ENCODE assay signal across 10 mouse cellular contexts in genomic region chr4:138819101-138819500, GRCm38 (mm10). TPM values are rescaled to one million over a fixed set of nuclear protein-coding genes. Genes with fewer than 3 reads are reported as not detected.
DNase-seq lines count a peak whose midpoint lies in the region; ATAC-seq lines count a peak whose summit lies in the region.
"Had no signal": no experiment of that assay in that cellular context is flagged by ENCODE, and none has a peak within 500 bp of the region (broad histone marks: within the 10 kb centered on the region; RNA-seq: fewer than 3 reads in every experiment).

No protein-coding gene starts in this region.

- H3K27me3 ChIP-seq in embryonic facial prominence, embryonic 15.5 days = no peaks in the 10 kb centered on the region
- no peaks in the 10 kb centered on the region for H3K27me3 ChIP-seq in hindbrain, embryonic 13.5 days
- H3K27me3 ChIP-seq: liver, embryonic 15.5 days had no signal

- 0 out of 2 replicates have a peak overlapping the region, but pooled peaks have one; percentile 12 for H3K4me2 ChIP-seq in embryonic facial prominence, embryonic 15.5 days (replicated peaks)
- no peak overlapping the region for H3K4me2 ChIP-seq in hindbrain, embryonic 13.5 days
- H3K4me2 ChIP-seq: liver, embryonic 15.5 days had no signal

- H3K9ac ChIP-seq in embryonic facial prominence, embryonic 15.5 days = no peak overlapping the region
- no peak overlapping the region for H3K9ac ChIP-seq in hindbrain, embryonic 13.5 days
- H3K9ac ChIP-seq: liver, embryonic 15.5 days had no signal

- no peaks in the 10 kb centered on the region for H3K36me3 ChIP-seq in embryonic facial prominence, embryonic 15.5 days
- H3K36me3 ChIP-seq in hindbrain, embryonic 13.5 days = no peaks in the 10 kb centered on the region
- H3K36me3 ChIP-seq: liver, embryonic 15.5 days had no signal

- intact Hi-C loops in left cerebral cortex, postnatal 4 days (cut with DNase I) = no loop called here
- intact Hi-C loops in left cerebral cortex, postnatal 14 days (cut with DNase I) = no loop called here

- H3K4me3 ChIP-seq in embryonic facial prominence, embryonic 15.5 days (replicated peaks) = no peak overlapping the region
- H3K4me3 ChIP-seq in hindbrain, embryonic 13.5 days = no peak overlapping the region
- H3K4me3 ChIP-seq: liver, embryonic 15.5 days had no signal

- no peak overlapping the region for H3K27ac ChIP-seq in embryonic facial prominence, embryonic 15.5 days (replicated peaks)
- H3K27ac ChIP-seq in hindbrain, embryonic 13.5 days = no peak overlapping the region
- H3K27ac ChIP-seq: liver, embryonic 15.5 days had no signal

- peak; percentile 70 for ATAC-seq in embryonic facial prominence, embryonic 15.5 days (ENCODE audit: insufficient number of reproducible peaks, low FRiP score, low TSS enrichment, low read depth)
- no peak for ATAC-seq in hindbrain, embryonic 13.5 days (ENCODE audit: low FRiP score)

- 23% methylated on average over 8 of the region's 8 CpGs for WGBS in embryonic facial prominence, embryonic 15.5 days
- 58% methylated on average over 8 of the region's 8 CpGs for WGBS in hindbrain, embryonic 13.5 days

- peaks cover 7% of the 10 kb centered on the region for H3K4me1 ChIP-seq in embryonic facial prominence, embryonic 15.5 days
- H3K4me1 ChIP-seq in hindbrain, embryonic 13.5 days (replicated peaks) = no peaks in the 10 kb centered on the region
- H3K4me1 ChIP-seq: liver, embryonic 15.5 days had no signal

- DNase-seq in left cerebral cortex, postnatal 4 days = peak; percentile 69
- no peak for DNase-seq in left cerebral cortex, postnatal 14 days (ENCODE audit: low spot score in 2 of 2)
- DNase-seq in heart, postnatal 4 days = peak; percentile 83
- peak; percentile 82 for DNase-seq in retina, adult 2 months (ENCODE audit: low read depth, low spot score)
- DNase-seq in right cerebral cortex, postnatal 36 days (ENCODE audit: low spot score in 2 of 2) = no peak
- DNase-seq in thymus, postnatal 25 days = no peak

- peaks cover 3% of the 10 kb centered on the region; the same call in 1 of the 2 replicates for H3K9me3 ChIP-seq in embryonic facial prominence, embryonic 15.5 days (replicated peaks)
- H3K9me3 ChIP-seq in hindbrain, embryonic 13.5 days = no peaks in the 10 kb centered on the region; the same call in 1 of the 2 replicates
- H3K9me3 ChIP-seq: liver, embryonic 15.5 days had no signal

RNA-seq across cellular contexts. Expression of gene Pla2g2d, which starts 43.6 kb away (rescaled TPM):
- total RNA-seq in left cerebral cortex, postnatal 4 days (2021) = not detected
- total RNA-seq in left cerebral cortex, postnatal 14 days (2021) = under 1 TPM; 0.19 to 0.20 TPM
- 0.24 and 0.30 TPM in 2 replicates for polyA plus RNA-seq in embryonic facial prominence, embryonic 15.5 days (2015; fragmentation: Nextera tagmentation; extraction: Ambion mirVana)
- not detected for total RNA-seq in heart, postnatal 4 days (2021)
- 0.90 and 1.8 TPM in 2 replicates for polyA plus RNA-seq in hindbrain, embryonic 13.5 days (2015; fragmentation: Nextera tagmentation; extraction: Ambion mirVana)
- total RNA-seq: G1E had no signal
- polyA plus RNA-seq: G1E; liver, embryonic 15.5 days had no signal

RNA-seq across cellular contexts. Expression of gene Pla2g5, which starts 44.2 kb away (rescaled TPM):
- 1 to 10 TPM; 2.4 TPM for total RNA-seq in left cerebral cortex, postnatal 4 days (2021)
- 1 to 10 TPM; 2.8 to 4.2 TPM for total RNA-seq in left cerebral cortex, postnatal 14 days (2021)
- 3.0 and 3.5 TPM in 2 replicates for polyA plus RNA-seq in embryonic facial prominence, embryonic 15.5 days (2015; fragmentation: Nextera tagmentation; extraction: Ambion mirVana)
- 1 to 10 TPM; 7.9 to 8.6 TPM for total RNA-seq in heart, postnatal 4 days (2021)
- polyA plus RNA-seq in hindbrain, embryonic 13.5 days (2015; fragmentation: Nextera tagmentation; extraction: Ambion mirVana) = 0.25 and 0.49 TPM in 2 replicates

RNA-seq across cellular contexts. Expression of gene Gm13030, which starts 54.7 kb away (rescaled TPM):
- total RNA-seq in left cerebral cortex, postnatal 4 days (2021) = not detected
- total RNA-seq in left cerebral cortex, postnatal 14 days (2021) = not detected
- polyA plus RNA-seq in embryonic facial prominence, embryonic 15.5 days (2015; fragmentation: Nextera tagmentation; extraction: Ambion mirVana) = not detected in 2 replicates
- total RNA-seq in heart, postnatal 4 days (2021) = not detected
- not detected in 2 replicates for polyA plus RNA-seq in hindbrain, embryonic 13.5 days (2015; fragmentation: Nextera tagmentation; extraction: Ambion mirVana)
- total RNA-seq: G1E had no signal
- polyA plus RNA-seq: G1E; liver, embryonic 15.5 days had no signal

RNA-seq across cellular contexts. Expression of gene Pla2g2e, which starts 58.6 kb away (rescaled TPM):
- total RNA-seq in left cerebral cortex, postnatal 4 days (2021) = not detected
- total RNA-seq in left cerebral cortex, postnatal 14 days (2021) = not detected
- polyA plus RNA-seq in embryonic facial prominence, embryonic 15.5 days (2015; fragmentation: Nextera tagmentation; extraction: Ambion mirVana) = 0.96 and 1.1 TPM in 2 replicates
- under 1 TPM; 0.36 to 0.59 TPM for total RNA-seq in heart, postnatal 4 days (2021)
- polyA plus RNA-seq in hindbrain, embryonic 13.5 days (2015; fragmentation: Nextera tagmentation; extraction: Ambion mirVana) = not detected in 2 replicates
- polyA plus RNA-seq: liver, embryonic 15.5 days had no signal

Comparison
In these comparisons a context has a peak if more than half of its experiments do, and no peak if none do; other contexts are left out.
1. DNase-seq: peak in left cerebral cortex, postnatal 4 days (single experiment), heart, postnatal 4 days (single experiment) and retina, adult 2 months (single experiment); none in left cerebral cortex, postnatal 14 days (0 of 2), right cerebral cortex, postnatal 36 days (0 of 2) and thymus, postnatal 25 days (single experiment).